Mouse (Mus musculus) megakaryocyte, embryonic 14.5 days (primary cell): ENCODE results near the gene Tcf12.

Source experiments
- FLI1 ChIP-seq: IDR thresholded peaks from 2 replicates; pipeline ENCODE4 v1.6.1; 2012; ENCODE audit warnings: low read length, inconsistent platforms, mixed read lengths
- GATA1 ChIP-seq: IDR thresholded peaks from 3 replicates; pipeline ENCODE4 v1.6.1; 2012; ENCODE audit warnings: mixed read lengths, low read length, inconsistent platforms, borderline replicate concordance

DNA sequence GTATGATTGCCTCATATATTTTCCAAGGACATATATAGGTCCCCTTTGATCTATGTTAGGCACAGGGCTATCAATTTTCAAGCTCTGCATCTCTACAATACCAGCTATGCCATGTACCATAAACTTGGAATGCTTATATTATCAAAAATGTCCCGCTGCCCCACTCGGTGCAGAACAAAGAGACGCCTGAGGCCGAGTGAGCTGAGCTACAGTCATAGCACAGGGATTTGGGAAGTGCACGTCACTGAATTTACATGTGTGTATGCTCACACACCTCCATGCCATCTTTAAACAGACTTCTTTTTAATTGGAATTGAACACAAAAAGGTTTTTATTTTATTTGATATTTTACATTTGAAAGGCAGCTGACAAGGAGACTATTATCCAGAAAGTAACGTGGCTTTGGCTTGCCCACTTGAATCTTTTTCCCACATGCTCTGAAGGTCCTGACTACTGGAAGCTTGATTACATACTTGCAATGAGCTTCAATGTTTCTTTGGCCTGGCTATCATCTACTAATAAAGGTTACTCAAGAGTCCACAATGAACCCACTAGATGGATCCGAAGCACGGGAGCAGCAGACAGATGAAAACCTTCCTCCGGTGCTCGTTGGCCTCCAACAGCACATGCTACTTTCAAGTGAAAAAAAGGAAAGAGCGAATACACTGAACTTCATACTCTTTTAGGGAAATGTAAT lies 217.3 kb downstream of the Tcf12 start:
- TF ChIP-seq GATA1: no peak
- TF ChIP-seq FLI1: no peak
